Mouse (Mus musculus): ENCODE results near the gene Htr2b. TPM values are rescaled to one million over a fixed set of nuclear protein-coding genes. Genes with fewer than 3 reads are reported as not detected.

The Htr2b gene
- total and polyA plus RNA-seq, 3 experiments = 0.47 TPM; not detected in 2

GRCm38 (mm10) chr1:86160479-86160878, 48.7 kb upstream of the Htr2b start:
- Histone ChIP-seq H3K9me3 (replicated peaks; ENCODE audit: low read length) (no peaks in the 10 kb centered on the region), H3K27me3 (replicated peaks) (no peaks in the 10 kb centered on the region), H3K27ac (ENCODE audit: insufficient read depth, low read depth) (no peak overlapping the region), H3K4me2 (ENCODE audit: insufficient read depth, low read depth, poor library complexity, severe bottlenecking) (no peak overlapping the region), H3K36me3 (replicated peaks in 1 of 2; ENCODE audit: control insufficient read depth in 1 of 2, insufficient read depth in 1 of 2, low read length in 1 of 2) (peaks cover 46 to 76% of the 10 kb centered on the region in 2 experiments), H3K79me2 (replicated peaks; ENCODE audit: control insufficient read depth, extremely low read depth, insufficient read depth, poor library complexity, severe bottlenecking) (no peaks in the 10 kb centered on the region), H3K4me1 (ENCODE audit: control insufficient read depth in 1 of 2, insufficient read depth in 2 of 2) (peaks cover 3 to 35% of the 10 kb centered on the region in 2 experiments; a peak in 3 of 4 replicates), H3K4me3 (replicated peaks in 1 of 3; ENCODE audit: low read depth in 2 of 3, low read length in 2 of 3, poor library complexity in 1 of 3) (no peak overlapping the region), H3K9ac (ENCODE audit: insufficient read depth, low read depth) (no peak overlapping the region)
- DNase-seq (ENCODE audit: extremely low read depth) = no peak
- in situ Hi-C loops (cut with MboI; ENCODE audit: low pct_ligation_motif_present, low pct_unique_long_range_greater_than_20kb, low sequenced_read_pairs) (no loop called here), dilution Hi-C loops (cut with MboI; ENCODE audit: extremely low pct_ligation_motif_present, extremely low pct_unique_long_range_greater_than_20kb, low sequenced_read_pairs) (no loop called here)
- TF ChIP-seq ETS1 (conservative IDR thresholded peaks at IDR 0.05; ENCODE audit: low read depth, low read length) (no peak), TBP (conservative IDR thresholded peaks at IDR 0.05; ENCODE audit: low read depth, low read length) (no peak), E2F4 (IDR thresholded peaks at IDR 0.05; ENCODE audit: insufficient replicate concordance, low read depth, low read length) (no peak), TCF12 (IDR thresholded peaks at IDR 0.05; ENCODE audit: low read depth, low read length) (no peak), USF1 (IDR thresholded peaks at IDR 0.05; ENCODE audit: low read depth, low read length) (no peak), USF2 (conservative IDR thresholded peaks at IDR 0.05; ENCODE audit: low read depth, low read length) (no peak), BHLHE40 (IDR thresholded peaks at IDR 0.05; ENCODE audit: low read depth, low read length) (no peak), CHD2 (IDR thresholded peaks at IDR 0.05; ENCODE audit: low read length) (no peak), POLR2A (IDR thresholded peaks at IDR 0.05; ENCODE audit: low read depth, low read length) (no peak), MYC (IDR thresholded peaks at IDR 0.05; ENCODE audit: low read depth, low read length) (no peak), JUND (conservative IDR thresholded peaks at IDR 0.05; ENCODE audit: low read depth, low read length) (no peak), MXI1 (IDR thresholded peaks at IDR 0.05; ENCODE audit: low read depth, low read length) (no peak), ZKSCAN1 (IDR thresholded peaks at IDR 0.05; ENCODE audit: borderline replicate concordance, low read depth, low read length) (no peak), NELFE (IDR thresholded peaks at IDR 0.05; ENCODE audit: low read depth, low read length) (no peak), MAFK (IDR thresholded peaks at IDR 0.05; ENCODE audit: insufficient replicate concordance, low read length) (no peak), ZC3H11A (IDR thresholded peaks at IDR 0.05; ENCODE audit: low read depth, low read length) (no peak), KAT2A (IDR thresholded peaks at IDR 0.05; ENCODE audit: insufficient replicate concordance, low read length) (no peak)

GRCm38 (mm10) chr1:86160059-86160458, 48.3 kb upstream of the Htr2b start:
- Histone ChIP-seq H3K36me3 (replicated peaks in 1 of 2; ENCODE audit: control insufficient read depth in 1 of 2, insufficient read depth in 1 of 2, low read length in 1 of 2) (peaks cover 42 to 71% of the 10 kb centered on the region in 2 experiments), H3K27ac (ENCODE audit: insufficient read depth, low read depth) (no peak overlapping the region), H3K9ac (ENCODE audit: insufficient read depth, low read depth) (no peak overlapping the region), H3K4me3 (replicated peaks in 1 of 3; ENCODE audit: low read depth in 2 of 3, low read length in 2 of 3, poor library complexity in 1 of 3) (no peak overlapping the region), H3K4me2 (ENCODE audit: insufficient read depth, low read depth, poor library complexity, severe bottlenecking) (no peak overlapping the region), H3K79me2 (replicated peaks; ENCODE audit: control insufficient read depth, extremely low read depth, insufficient read depth, poor library complexity, severe bottlenecking) (no peaks in the 10 kb centered on the region), H3K9me3 (replicated peaks; ENCODE audit: low read length) (no peaks in the 10 kb centered on the region), H3K4me1 (ENCODE audit: control insufficient read depth in 1 of 2, insufficient read depth in 2 of 2) (peaks cover 3 to 37% of the 10 kb centered on the region in 2 experiments; a peak in 3 of 4 replicates), H3K27me3 (replicated peaks) (no peaks in the 10 kb centered on the region)
- TF ChIP-seq UBTF (IDR thresholded peaks at IDR 0.05; ENCODE audit: low read depth, low read length) = no peak
- no peak for TF ChIP-seq POLR2AphosphoS2 (IDR thresholded peaks at IDR 0.05; ENCODE audit: low read depth, low read length)
- no peak for TF ChIP-seq MXI1 (IDR thresholded peaks at IDR 0.05; ENCODE audit: low read depth, low read length)
- no peak for TF ChIP-seq E2F4 (IDR thresholded peaks at IDR 0.05; ENCODE audit: insufficient replicate concordance, low read depth, low read length)
- no peak for TF ChIP-seq ZKSCAN1 (IDR thresholded peaks at IDR 0.05; ENCODE audit: borderline replicate concordance, low read depth, low read length)
- TF ChIP-seq POLR2A (IDR thresholded peaks at IDR 0.05; ENCODE audit: low read depth, low read length) = no peak
- no peak for TF ChIP-seq NRF1 (IDR thresholded peaks at IDR 0.05; ENCODE audit: low read depth, low read length)
- no peak for TF ChIP-seq KAT2A (IDR thresholded peaks at IDR 0.05; ENCODE audit: insufficient replicate concordance, low read length)
- no peak for TF ChIP-seq PAX5 (IDR thresholded peaks at IDR 0.05; ENCODE audit: low read length)
- TF ChIP-seq RAD21 (IDR thresholded peaks at IDR 0.05; ENCODE audit: low read depth, low read length) = no peak
- no peak for TF ChIP-seq ETS1 (conservative IDR thresholded peaks at IDR 0.05; ENCODE audit: low read depth, low read length)
- no peak for TF ChIP-seq USF1 (IDR thresholded peaks at IDR 0.05; ENCODE audit: low read depth, low read length)
- no peak for TF ChIP-seq JUND (conservative IDR thresholded peaks at IDR 0.05; ENCODE audit: low read depth, low read length)
- TF ChIP-seq RCOR1 (conservative IDR thresholded peaks at IDR 0.05; ENCODE audit: low read depth, low read length) = no peak
- no peak for DNase-seq (ENCODE audit: extremely low read depth)
- dilution Hi-C loops (cut with MboI; ENCODE audit: extremely low pct_ligation_motif_present, extremely low pct_unique_long_range_greater_than_20kb, low sequenced_read_pairs) = no loop called here
- in situ Hi-C loops (cut with MboI; ENCODE audit: low pct_ligation_motif_present, low pct_unique_long_range_greater_than_20kb, low sequenced_read_pairs) = no loop called here
